Mouse (Mus musculus): ENCODE measurements around the gene Arhgdib.

- TF ChIP-seq CTCF (IDR thresholded peaks at IDR 0.05) (no peak), EP300 (IDR thresholded peaks at IDR 0.05) (peak; percentile 52; the same call in 1 of the 2 replicates)
These were observed 11.0 kb downstream of the Arhgdib start for GRCm38 (mm10) chr6:136930677-136931076.

Measured in lung, postnatal 0 days (tissue).